Mouse (Mus musculus) heart, postnatal 25 days (tissue): ENCODE measurements at regions not wholly inside any gene's neighbourhood (a gene's known extent, or its start where the extent isn't known, plus 50 kb on each side); places are given as distances from the start of the nearest gene placed in this dataset.

Experiments used
- DNase-seq: peaks from one replicate; pipeline ENCODE4 v3.0.0; 2022; ENCODE audit warnings: low spot score
- intact Hi-C: fragments of 180-260 bp; cut with DNase I; formaldehyde crosslinking; loops from one replicate; pipeline ENCODE4 v1.15.1; 2025

GRCm38 (mm10) chrX:19400046-19400445 lies 81.1 kb downstream of the Tex13c3 start:
- DNase-seq, result no peak
- intact Hi-C loops, result loop anchor here (5.0 kb wide), 1 partner anchor 48 kb away; no protein-coding TSS in a partner anchor
